Mouse (Mus musculus): ENCODE measurements around the gene Eif4g3. TPM values are rescaled to one million over a fixed set of nuclear protein-coding genes. Genes with fewer than 3 reads are reported as not detected.

Gene Eif4g3
- polyA plus RNA-seq, 2 experiments, result 5.6 to 15.6 TPM

- Histone ChIP-seq H3K36me3 (replicated peaks; ENCODE audit: control insufficient read depth, insufficient read depth, low read depth) (peaks cover 7% of the 10 kb centered on the region), H3K4me3 (ENCODE audit: insufficient read depth in 1 of 2, low read depth in 2 of 2, low read length in 2 of 2) (peak within 1 kb of the TSS; percentile 82 to 95), H3K27me3 (ENCODE audit: control insufficient read depth, insufficient read depth, low read length) (no peaks in the 10 kb centered on the region), H3K9me3 (ENCODE audit: control insufficient read depth, low read length) (no peaks in the 10 kb centered on the region), H3K4me2 (ENCODE audit: low read depth) (peak within 1 kb of the TSS; percentile 87), H3K4me1 (replicated peaks; ENCODE audit: control insufficient read depth in 2 of 2, insufficient read depth in 2 of 2, low read length in 1 of 2) (peaks cover 24 to 31% of the 10 kb centered on the region in 2 experiments), H3K27ac (peak within 1 kb of the TSS; percentile 80), H3K9ac (replicated peaks) (peak within 1 kb of the TSS; percentile 94)
- peak; percentile 68 for ATAC-seq (ENCODE audit: insufficient read depth)
- WGBS (ENCODE audit: insufficient replicate concordance), result under 1% methylated on average over 75 of the region's 84 CpGs
- peak; percentile 35 to 37 (median 37) for DNase-seq (ENCODE audit: low read depth in 3 of 3, low spot score in 3 of 3)
- TF ChIP-seq CTCF (IDR thresholded peaks at IDR 0.05; ENCODE audit: low read depth) (no peak), EP300 (IDR thresholded peaks at IDR 0.05; ENCODE audit: low read depth) (no peak)
These were observed 223.5 kb downstream of the Eif4g3 start, which contains the start of gene Hp1bp3 for GRCm38 (mm10) chr4:138216200-138216890. TSS of gene Hp1bp3 (plus strand) at chr4:138216296.

- ATAC-seq (ENCODE audit: insufficient read depth) (peak; percentile 94), DNase-seq (ENCODE audit: low read depth in 3 of 3, low spot score in 3 of 3) (peak; percentile 93 to 95 (median 95))
- 0% methylated on average over 53 of the region's 68 CpGs for WGBS (ENCODE audit: insufficient replicate concordance)
These were observed 224.1 kb downstream of the Eif4g3 start for GRCm38 (mm10) chr4:138216891-138217392.

GRCm38 (mm10) chr4:138217441-138217840, 224.6 kb downstream of the Eif4g3 start:
- Histone ChIP-seq H3K4me3 (ENCODE audit: insufficient read depth in 1 of 2, low read depth in 2 of 2, low read length in 2 of 2) (peak overlapping the region; percentile 82 to 94), H3K4me1 (replicated peaks; ENCODE audit: control insufficient read depth in 2 of 2, insufficient read depth in 2 of 2, low read length in 1 of 2) (peaks cover 24 to 34% of the 10 kb centered on the region in 2 experiments), H3K27ac (peak overlapping the region; percentile 80), H3K9ac (replicated peaks) (peak overlapping the region; percentile 94), H3K4me2 (ENCODE audit: low read depth) (peak overlapping the region; percentile 86), H3K27me3 (ENCODE audit: control insufficient read depth, insufficient read depth, low read length) (no peaks in the 10 kb centered on the region), H3K9me3 (ENCODE audit: control insufficient read depth, low read length) (no peaks in the 10 kb centered on the region), H3K36me3 (replicated peaks; ENCODE audit: control insufficient read depth, insufficient read depth, low read depth) (peaks cover 16% of the 10 kb centered on the region)
- peak in 1 of 3 experiments; percentile 31 for DNase-seq (ENCODE audit: low read depth in 3 of 3, low spot score in 3 of 3)
- TF ChIP-seq EP300 (IDR thresholded peaks at IDR 0.05; ENCODE audit: low read depth) (no peak), CTCF (IDR thresholded peaks at IDR 0.05; ENCODE audit: low read depth) (no peak)
- peak; percentile 36 for ATAC-seq (ENCODE audit: insufficient read depth)
- WGBS (ENCODE audit: insufficient replicate concordance), result under 1% methylated on average over 36 of the region's 36 CpGs

More at GRCm38 (mm10) chr4:138216891-138217392, 224.1 kb downstream of the Eif4g3 start:
- peaks cover 11% of the 10 kb centered on the region for H3K36me3 ChIP-seq (replicated peaks; ENCODE audit: control insufficient read depth, insufficient read depth, low read depth)
- peak overlapping the region; percentile 94 for H3K9ac ChIP-seq (replicated peaks)
- no peaks in the 10 kb centered on the region for H3K27me3 ChIP-seq (ENCODE audit: control insufficient read depth, insufficient read depth, low read length)
- TF ChIP-seq CTCF (IDR thresholded peaks at IDR 0.05; ENCODE audit: low read depth), result no peak
- TF ChIP-seq EP300 (IDR thresholded peaks at IDR 0.05; ENCODE audit: low read depth), result no peak
- H3K4me3 ChIP-seq (ENCODE audit: insufficient read depth in 1 of 2, low read depth in 2 of 2, low read length in 2 of 2), result peak overlapping the region; percentile 82 to 95
- no peaks in the 10 kb centered on the region for H3K9me3 ChIP-seq (ENCODE audit: control insufficient read depth, low read length)
- H3K4me2 ChIP-seq (ENCODE audit: low read depth), result peak overlapping the region; percentile 87
- H3K4me1 ChIP-seq (replicated peaks; ENCODE audit: control insufficient read depth in 2 of 2, insufficient read depth in 2 of 2, low read length in 1 of 2), result peaks cover 24 to 34% of the 10 kb centered on the region in 2 experiments
- peak overlapping the region; percentile 80 for H3K27ac ChIP-seq

GRCm38 (mm10) chr4:138217951-138218685, 225.3 kb downstream of the Eif4g3 start:
- Histone ChIP-seq H3K36me3 (replicated peaks; ENCODE audit: control insufficient read depth, insufficient read depth, low read depth) (peaks cover 23% of the 10 kb centered on the region), H3K27me3 (ENCODE audit: control insufficient read depth, insufficient read depth, low read length) (no peaks in the 10 kb centered on the region), H3K4me2 (ENCODE audit: low read depth) (peak overlapping the region; percentile 86), H3K4me1 (replicated peaks; ENCODE audit: control insufficient read depth in 2 of 2, insufficient read depth in 2 of 2, low read length in 1 of 2) (peaks cover 24 to 34% of the 10 kb centered on the region in 2 experiments), H3K4me3 (ENCODE audit: insufficient read depth in 1 of 2, low read depth in 2 of 2, low read length in 2 of 2) (peak overlapping the region; percentile 82 to 94), H3K9ac (replicated peaks) (peak overlapping the region; percentile 94), H3K27ac (peak overlapping the region; percentile 80), H3K9me3 (ENCODE audit: control insufficient read depth, low read length) (no peaks in the 10 kb centered on the region)
- DNase-seq (ENCODE audit: low read depth in 3 of 3, low spot score in 3 of 3) (peak in 1 of 3 experiments; percentile 27), ATAC-seq (ENCODE audit: insufficient read depth) (no peak)
- TF ChIP-seq EP300 (IDR thresholded peaks at IDR 0.05; ENCODE audit: low read depth), result no peak
- no peak for TF ChIP-seq CTCF (IDR thresholded peaks at IDR 0.05; ENCODE audit: low read depth)
- 38% methylated on average over 11 of the region's 11 CpGs for WGBS (ENCODE audit: insufficient replicate concordance)
